Mouse (Mus musculus): Measurements from ENCODE around the gene Lmf1. TPM values are rescaled to one million over a fixed set of nuclear protein-coding genes. Genes with fewer than 3 reads are reported as not detected.

Gene Lmf1
- polyA plus RNA-seq, 1 experiment from 2014 or later, result 40.2 TPM

DNA sequence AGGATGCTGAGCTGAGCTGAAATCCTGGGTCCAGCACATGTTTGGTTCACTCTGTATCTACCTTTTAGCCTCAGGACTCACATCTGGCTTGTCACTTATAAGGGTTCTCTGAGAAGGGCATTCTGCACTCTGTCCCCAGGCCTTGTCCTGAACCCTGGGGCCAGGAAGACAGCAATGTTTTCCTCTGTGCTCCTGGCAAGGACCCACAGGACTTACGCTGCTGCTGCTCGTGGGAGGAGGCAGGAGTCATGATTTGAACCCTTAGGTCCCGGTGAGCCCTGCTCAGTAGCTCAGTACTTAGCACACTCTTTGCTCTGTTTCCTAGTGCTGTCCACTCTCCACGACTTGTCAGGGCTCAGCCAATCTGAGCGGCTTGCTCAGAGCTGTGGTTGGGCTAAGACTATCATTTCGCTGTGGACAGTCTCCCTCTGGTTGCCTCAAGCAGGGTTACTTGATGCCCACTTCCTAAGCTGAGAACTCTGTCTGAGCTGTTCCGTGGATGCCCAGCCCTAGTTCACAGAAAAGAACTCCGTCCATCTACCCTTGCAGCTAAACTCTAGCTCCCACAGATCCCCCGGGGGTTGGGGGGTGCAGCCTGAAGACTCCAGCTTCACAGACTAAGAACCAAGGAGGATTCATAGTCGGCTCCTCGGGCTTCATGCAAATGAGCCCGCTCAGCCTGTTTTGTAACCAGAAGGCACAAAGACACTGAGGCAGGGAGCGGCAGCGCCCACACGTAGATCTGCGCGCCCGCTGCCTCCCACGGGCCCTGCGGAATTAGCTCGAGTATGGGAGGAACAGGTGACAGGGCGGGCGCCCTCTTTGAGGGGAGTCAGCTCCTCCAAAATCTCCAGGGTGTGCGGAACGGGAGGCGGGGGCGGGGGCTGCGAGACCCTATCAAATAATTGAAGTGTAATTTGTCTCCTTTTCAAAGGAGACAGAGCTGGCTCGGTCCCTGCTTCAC, 22.9 kb upstream of the Lmf1 start:
- CTCF ChIA-PET, result interaction anchor here (1.5 to 2.4 kb wide), 4 partner anchors 10 to 17 kb away, joined by 4 to 11 read pairs (median 7); no protein-coding TSS in a partner anchor
- ATAC-seq (no peak), DNase-seq (ENCODE audit: low read depth, low spot score) (no peak)
- POLR2A ChIA-PET, result interaction anchor here (0.6 to 1.8 kb wide), 4 partner anchors 8 to 52 kb away, joined by 3 to 5 read pairs (median 4); partner anchors contain the start of gene Lmf1
- in situ Hi-C loops (cut with MboI; ENCODE audit: low pct_unique_long_range_greater_than_20kb), result no loop called here
- no peak for TF ChIP-seq CTCF (IDR thresholded peaks at IDR 0.05)
- no peaks in the 10 kb centered on the region for H3K27me3 ChIP-seq

GRCm38 (mm10) chr17:25556630-25557354, 22.1 kb upstream of the Lmf1 start:
- CTCF ChIA-PET, result interaction anchor here (1.5 to 2.4 kb wide), 4 partner anchors 9 to 18 kb away, joined by 4 to 11 read pairs (median 7); no protein-coding TSS in a partner anchor
- no peak for ATAC-seq
- no peaks in the 10 kb centered on the region for H3K27me3 ChIP-seq
- POLR2A ChIA-PET, result interaction anchor here (0.6 kb wide), 1 partner anchor 51 kb away, joined by 5 read pairs; no protein-coding TSS in a partner anchor
- no peak for DNase-seq (ENCODE audit: low read depth, low spot score)
- no peak for TF ChIP-seq CTCF (IDR thresholded peaks at IDR 0.05)
- in situ Hi-C loops (cut with MboI; ENCODE audit: low pct_unique_long_range_greater_than_20kb), result no loop called here

GRCm38 (mm10) chr17:25559634-25560033, 19.3 kb upstream of the Lmf1 start:
- ATAC-seq (no peak), DNase-seq (ENCODE audit: low read depth, low spot score) (no peak)
- CTCF ChIA-PET, result no interaction called here
- in situ Hi-C loops (cut with MboI; ENCODE audit: low pct_unique_long_range_greater_than_20kb), result no loop called here
- no peaks in the 10 kb centered on the region for H3K27me3 ChIP-seq
- no peak for TF ChIP-seq CTCF (IDR thresholded peaks at IDR 0.05)
- POLR2A ChIA-PET, result interaction anchor here (0.5 kb wide), 1 partner anchor 314 kb away, joined by 3 read pairs; no protein-coding TSS in a partner anchor

- in situ Hi-C loops (cut with MboI; ENCODE audit: low pct_unique_long_range_greater_than_20kb), result no loop called here
- DNase-seq (ENCODE audit: low read depth, low spot score) (no peak), ATAC-seq (no peak)
- no peaks in the 10 kb centered on the region for H3K27me3 ChIP-seq
- ChIA-PET POLR2A (no interaction called here), CTCF (interaction anchor here (0.8 kb wide), 1 partner anchor 15 kb away, joined by 3 read pairs; no protein-coding TSS in a partner anchor)
- TF ChIP-seq CTCF (IDR thresholded peaks at IDR 0.05), result no peak
Observed at GRCm38 (mm10) chr17:25560554-25561222, 18.2 kb upstream of the Lmf1 start.

- in situ Hi-C loops (cut with MboI; ENCODE audit: low pct_unique_long_range_greater_than_20kb), result no loop called here
- DNase-seq (ENCODE audit: low read depth, low spot score), result no peak
- CTCF ChIA-PET, result interaction anchor here (0.8 to 1.3 kb wide), 2 partner anchors 15 to 16 kb away, joined by 3 read pairs; no protein-coding TSS in a partner anchor
- no peak for ATAC-seq
- no peaks in the 10 kb centered on the region for H3K27me3 ChIP-seq
- TF ChIP-seq CTCF (IDR thresholded peaks at IDR 0.05), result no peak
- POLR2A ChIA-PET, result no interaction called here
Observed at GRCm38 (mm10) chr17:25561223-25562028, 17.5 kb upstream of the Lmf1 start.

DNA sequence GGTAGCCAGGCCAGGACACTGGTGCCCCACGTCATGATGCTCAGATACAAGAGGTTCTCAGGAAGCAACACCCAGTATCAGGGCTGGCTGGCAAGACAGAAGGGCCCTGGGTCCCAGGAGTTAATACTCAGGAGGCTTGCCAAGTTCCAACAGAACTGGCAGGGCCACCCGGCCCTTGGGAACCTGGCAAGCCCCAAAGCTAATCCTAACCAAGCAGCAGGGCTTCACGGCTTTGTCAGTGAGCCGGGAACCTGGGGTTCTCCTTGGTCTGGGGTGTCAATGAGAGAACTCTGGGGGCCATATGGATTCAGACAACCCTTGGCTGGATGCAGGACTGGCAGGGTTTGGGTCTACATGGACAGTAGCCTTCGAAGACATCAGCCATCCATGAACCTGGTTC, 14.4 kb upstream of the Lmf1 start:
- no peak for DNase-seq (ENCODE audit: low read depth, low spot score)
- in situ Hi-C loops (cut with MboI; ENCODE audit: low pct_unique_long_range_greater_than_20kb), result no loop called here
- no peaks in the 10 kb centered on the region for H3K27me3 ChIP-seq
- ATAC-seq, result no peak
- ChIA-PET CTCF (interaction anchor here (0.6 to 0.7 kb wide), 2 partner anchors 11 to 24 kb away, joined by 3 read pairs; no protein-coding TSS in a partner anchor), POLR2A (interaction anchor here (0.6 to 1.2 kb wide), 2 partner anchors 10 to 56 kb away, joined by 3 to 5 read pairs; no protein-coding TSS in a partner anchor)
- TF ChIP-seq CTCF (IDR thresholded peaks at IDR 0.05), result no peak

DNA sequence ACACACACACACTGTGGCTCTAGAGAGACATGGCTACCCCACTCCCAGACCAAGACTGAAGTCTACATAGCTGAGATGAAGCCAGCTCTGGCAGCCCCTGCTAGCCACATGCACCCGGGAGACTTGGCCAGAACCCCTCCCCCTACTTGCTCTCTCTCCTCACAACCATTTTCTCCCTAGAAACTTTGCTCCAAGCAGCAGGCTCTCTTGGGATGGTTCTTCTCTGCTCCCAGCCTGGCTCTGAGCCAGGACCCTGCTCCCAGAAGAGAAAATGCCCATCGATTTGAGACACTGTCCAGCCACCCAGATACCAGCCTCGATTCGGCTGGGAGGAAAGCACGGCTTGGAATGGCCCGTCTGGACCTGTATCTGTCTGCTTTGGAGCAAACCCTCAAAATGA, 13.6 kb upstream of the Lmf1 start:
- CTCF ChIA-PET, result interaction anchor here (1.6 kb wide), 1 partner anchor 9 kb away, joined by 4 read pairs; no protein-coding TSS in a partner anchor
- in situ Hi-C loops (cut with MboI; ENCODE audit: low pct_unique_long_range_greater_than_20kb), result no loop called here
- DNase-seq (ENCODE audit: low read depth, low spot score), result no peak
- no peak for TF ChIP-seq CTCF (IDR thresholded peaks at IDR 0.05)
- POLR2A ChIA-PET, result interaction anchor here (0.9 to 1.4 kb wide), 2 partner anchors 24 to 26 kb away, joined by 5 to 7 read pairs; no protein-coding TSS in a partner anchor
- no peak for ATAC-seq
- no peaks in the 10 kb centered on the region for H3K27me3 ChIP-seq

- CTCF ChIA-PET, result interaction anchor here (1.6 to 2.9 kb wide), 2 partner anchors 10 to 26 kb away, joined by 4 to 24 read pairs; no protein-coding TSS in a partner anchor
- in situ Hi-C loops (cut with MboI; ENCODE audit: low pct_unique_long_range_greater_than_20kb), result no loop called here
- no peaks in the 10 kb centered on the region for H3K27me3 ChIP-seq
- ATAC-seq (no peak), DNase-seq (ENCODE audit: low read depth, low spot score) (no peak)
- TF ChIP-seq CTCF (IDR thresholded peaks at IDR 0.05), result no peak
- POLR2A ChIA-PET, result interaction anchor here (0.9 to 3.0 kb wide), 3 partner anchors 13 to 27 kb away, joined by 5 to 11 read pairs (median 7); partner anchors contain the start of gene Lmf1
Observed at GRCm38 (mm10) chr17:25565860-25566600, 12.9 kb upstream of the Lmf1 start.
